Mouse (Mus musculus) adrenal gland, postnatal 36 days (tissue): ENCODE results near the gene Myocd. TPM values are rescaled to one million over a fixed set of nuclear protein-coding genes. Genes with fewer than 3 reads are reported as not detected.

Source experiments
- DNase-seq, 2 experiments: peaks; one replicate each; pipeline ENCODE4 v3.0.0; 2021; ENCODE audit warnings: mixed read lengths in 1 of 2
- long read RNA-seq, 2 experiments: library from polyadenylated mRNA; stranded (forward); transcript quantifications; one replicate each; pipeline ENCODE4 v2.0.0; 2021; ENCODE audit warnings: borderline sequencing depth in 2 of 2
- total RNA-seq, 2 experiments: library from RNA; stranded (reverse); gene quantifications; 2 replicates each; pipeline ENCODE4 v1.2.3; 2021

Gene Myocd
- under 1 TPM; 0.53 to 0.93 TPM for total RNA-seq
- long read RNA-seq, experiment 1, result 0 reads
- long read RNA-seq, experiment 2, result 0 reads

GRCm38 (mm10) chr11:65269851-65270473 is at the start of gene Myocd:
Myocd (minus strand) TSS chr11:65269989.
- DNase-seq, result peak; percentile 19 to 36

DNA sequence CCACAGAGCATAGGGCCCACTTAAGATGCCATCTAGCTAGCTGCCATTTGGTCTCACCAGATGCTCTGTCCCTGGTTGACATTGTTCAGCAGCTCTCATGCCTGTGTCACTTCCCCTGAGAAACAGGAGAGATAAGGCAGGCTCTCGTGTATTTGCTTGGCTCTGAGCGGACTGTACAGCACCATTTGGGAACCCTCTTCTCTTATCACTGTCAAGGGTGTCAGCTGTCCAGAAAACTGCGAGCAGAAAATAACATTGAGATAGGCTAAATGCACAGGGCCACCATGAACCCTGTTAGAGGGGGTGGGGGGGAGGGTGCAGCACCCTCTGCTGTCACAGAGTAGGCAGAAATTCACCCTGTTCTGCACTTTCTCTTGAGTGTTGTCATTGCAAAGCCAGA is 34.0 kb upstream of the Myocd start:
- DNase-seq, result no peak

DNA sequence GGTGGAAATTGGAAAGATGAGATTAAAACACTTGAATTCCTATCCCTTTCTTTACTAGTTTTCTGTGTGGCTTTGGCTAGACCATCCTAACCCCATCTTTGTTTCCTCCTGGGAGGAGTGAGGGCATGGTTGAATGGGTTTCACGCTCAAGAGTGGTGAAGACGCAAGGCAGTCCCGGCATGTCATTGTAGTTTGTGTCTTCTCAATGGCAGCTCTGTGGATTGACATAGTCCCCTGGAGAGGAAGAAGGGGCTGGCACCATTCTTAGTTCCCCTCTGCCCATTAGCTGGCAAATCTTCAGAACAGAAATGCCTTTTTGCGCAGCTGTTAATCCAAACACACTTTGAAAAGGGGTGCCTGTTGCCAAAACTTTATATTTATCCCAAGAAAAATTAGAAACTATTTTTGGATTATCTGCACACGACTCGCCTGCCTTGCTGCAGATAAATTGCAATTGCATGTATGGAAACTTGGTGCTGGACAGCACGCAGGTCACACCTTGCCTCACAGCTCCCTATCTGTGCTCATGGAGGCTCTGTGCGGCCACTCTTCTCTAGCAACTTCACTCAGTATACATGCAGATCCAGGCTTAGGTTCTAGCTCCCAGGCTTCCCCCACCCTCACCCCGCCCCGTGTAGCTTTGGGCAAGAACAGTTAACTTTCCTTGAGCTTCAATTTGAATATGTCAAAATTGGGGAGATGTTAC is 24.5 kb upstream of the Myocd start:
- DNase-seq, result no peak

GRCm38 (mm10) chr11:65292994-65293393 is 23.2 kb upstream of the Myocd start:
- DNase-seq, result no peak

DNA sequence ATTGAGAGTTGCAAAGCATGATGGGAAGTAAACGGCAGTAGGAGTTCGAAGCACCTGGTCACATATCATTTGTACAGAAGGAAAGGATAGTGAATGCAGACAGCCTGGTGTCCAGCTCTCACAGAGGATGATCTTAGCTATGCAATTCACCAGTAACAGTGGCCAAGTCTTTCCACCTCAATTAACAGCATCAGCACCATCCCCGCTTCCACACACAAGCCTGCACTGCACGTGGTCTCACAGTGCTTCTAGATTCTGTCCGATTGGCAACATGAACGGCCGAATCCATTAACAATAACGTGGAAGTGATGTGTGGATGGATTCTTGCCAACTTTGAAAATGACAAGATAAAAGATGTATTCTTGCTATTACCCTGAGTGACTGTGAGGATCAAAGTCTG is 17.9 kb upstream of the Myocd start:
- DNase-seq, result no peak

DNA sequence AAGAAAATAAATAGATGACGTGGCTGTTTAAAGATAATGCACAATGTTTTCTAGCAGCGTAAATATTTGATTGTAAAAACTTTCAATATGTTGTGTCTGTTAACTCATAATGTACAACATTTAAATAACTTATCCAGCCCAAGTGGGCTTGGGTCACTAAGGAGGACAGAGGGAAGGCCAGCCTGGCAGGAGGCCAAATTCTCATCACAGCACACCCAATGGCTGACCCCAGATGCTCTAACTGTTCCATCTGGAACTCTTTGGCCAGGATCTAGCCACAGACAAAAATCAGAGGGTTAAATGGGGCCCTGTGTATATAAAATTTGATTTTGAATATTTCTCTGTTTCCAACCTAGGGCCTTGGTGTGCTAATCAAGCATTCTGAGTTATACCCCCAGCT is 16.4 kb upstream of the Myocd start:
- DNase-seq, result no peak

DNA sequence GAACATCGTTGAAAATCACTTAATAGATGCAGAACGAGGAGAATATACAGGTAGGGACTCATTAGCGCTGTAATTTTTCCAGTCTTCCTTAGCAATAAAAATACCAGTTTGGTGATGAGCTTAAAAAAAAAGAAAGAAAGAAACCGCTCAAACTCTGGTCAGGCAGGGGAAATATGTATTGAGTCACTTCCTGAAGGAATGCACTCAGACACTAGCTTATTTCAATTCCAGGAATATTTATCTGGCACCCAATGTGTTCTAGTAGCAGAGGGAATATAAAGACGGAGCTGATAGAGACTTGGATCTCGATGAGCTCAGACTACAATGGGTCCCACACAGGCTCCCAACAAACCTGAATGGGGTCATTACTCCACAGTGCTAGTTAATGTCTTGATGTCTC is 5.7 kb upstream of the Myocd start:
- no peak for DNase-seq

- DNase-seq, result no peak
These were observed 1.2 kb upstream of the Myocd start for GRCm38 (mm10) chr11:65271000-65271399.

DNA sequence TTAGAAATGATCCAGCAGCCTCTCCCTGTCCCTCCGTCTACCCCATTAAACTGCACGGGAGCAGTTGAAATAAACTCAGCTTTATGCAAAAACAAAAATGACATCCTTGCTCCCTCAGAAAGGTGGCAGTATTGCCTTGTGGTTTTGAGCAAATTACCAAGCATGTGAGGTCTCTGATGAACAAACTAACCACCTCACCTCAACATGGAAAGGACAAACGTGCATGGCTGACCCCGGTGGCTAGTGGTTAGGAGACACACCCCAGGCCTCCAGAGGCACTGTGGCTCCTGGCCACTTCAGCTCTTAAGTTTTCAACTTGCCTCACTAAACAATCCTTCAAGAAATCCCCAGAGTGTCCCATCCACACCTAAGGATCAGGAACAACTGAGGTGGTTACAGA is 1.5 kb downstream of the Myocd start:
- DNase-seq, result peak in 1 of 2 experiments; percentile 20

DNA sequence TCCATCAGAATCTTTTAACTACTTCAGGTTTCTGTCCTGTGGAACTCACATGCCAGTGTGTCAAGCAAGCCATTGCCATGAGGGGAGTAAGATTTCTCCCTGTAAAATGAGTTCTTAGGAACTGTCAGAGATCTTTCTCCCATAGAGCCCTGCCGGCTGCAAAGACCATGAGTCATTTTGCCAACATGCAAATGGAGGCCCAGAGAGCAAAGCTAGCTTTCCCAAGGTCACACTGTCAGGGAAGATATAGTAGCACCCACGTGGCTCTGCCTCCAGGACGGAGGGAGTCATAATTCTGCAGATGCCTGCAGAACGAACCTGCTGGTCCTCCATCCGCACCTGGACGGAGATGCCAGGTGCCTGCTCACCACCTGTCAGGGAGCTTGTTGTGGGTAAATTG is 6.3 kb downstream of the Myocd start:
- peak; percentile 79 to 80 for DNase-seq

DNA sequence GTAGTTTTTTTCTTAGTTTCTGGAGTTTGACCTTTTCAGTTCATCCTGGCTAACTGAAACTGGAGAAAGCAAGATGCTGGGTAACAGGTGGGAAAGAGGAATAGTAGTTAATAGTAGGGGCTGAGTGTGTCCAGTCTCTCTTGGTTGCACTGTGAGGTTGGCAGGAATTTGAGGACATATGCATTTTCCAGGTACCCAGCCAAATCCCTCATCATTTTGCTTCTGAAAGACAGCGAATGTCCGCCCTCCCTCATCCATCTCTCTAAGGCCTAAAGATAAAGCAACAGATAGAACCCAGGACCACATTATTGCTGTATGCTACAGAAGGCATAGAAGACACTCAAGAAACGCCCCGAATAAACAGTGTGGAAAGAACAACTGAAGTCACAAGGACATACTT is 10.8 kb downstream of the Myocd start:
- no peak for DNase-seq

- no peak for DNase-seq
These were observed 13.6 kb downstream of the Myocd start for GRCm38 (mm10) chr11:65256143-65256542.

DNA sequence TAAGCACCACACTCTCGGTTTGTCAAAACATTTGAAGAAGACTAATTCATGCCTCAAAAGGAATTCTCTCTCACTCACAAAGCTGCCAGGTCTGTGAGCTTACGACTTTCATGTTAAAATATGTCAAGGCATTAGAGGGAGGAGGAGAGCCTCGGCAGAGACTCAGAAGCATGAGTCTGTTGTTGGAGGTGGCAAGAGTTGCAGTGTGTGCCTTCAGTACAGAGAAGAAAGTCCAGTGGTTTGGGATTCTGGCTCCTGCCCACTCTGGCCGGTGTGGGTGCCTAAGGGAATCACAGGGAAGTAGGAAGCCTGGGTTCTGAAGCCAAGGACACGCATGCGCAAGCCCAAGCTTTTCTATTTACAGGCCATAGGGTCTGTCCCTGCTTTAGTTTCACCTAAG is 14.2 kb downstream of the Myocd start:
- no peak for DNase-seq

DNA sequence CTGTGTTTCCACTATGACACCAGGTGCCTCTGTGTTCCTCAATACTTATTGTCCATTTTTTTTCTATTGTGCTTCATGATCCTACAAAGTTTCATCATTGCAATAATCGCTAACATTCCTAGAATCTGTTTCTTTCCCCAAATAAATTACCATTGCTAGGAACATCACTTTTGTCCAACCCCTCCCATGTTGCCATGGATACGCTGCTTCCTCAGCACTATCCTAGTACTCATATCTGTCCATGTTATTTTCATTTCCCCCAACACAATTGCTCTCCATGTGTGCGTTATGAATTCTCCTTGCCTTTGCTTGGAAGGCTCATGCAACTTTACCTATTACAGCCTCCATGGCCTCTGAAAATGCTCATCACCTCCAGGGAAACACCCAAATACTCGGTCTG is 19.4 kb downstream of the Myocd start:
- DNase-seq, result no peak

GRCm38 (mm10) chr11:65246301-65247054 is 23.3 kb downstream of the Myocd start:
- DNase-seq, result no peak

GRCm38 (mm10) chr11:65243593-65243992 is 26.2 kb downstream of the Myocd start:
- peak in 1 of 2 experiments; percentile 34 for DNase-seq

- DNase-seq, result no peak
These were observed 29.3 kb downstream of the Myocd start for GRCm38 (mm10) chr11:65240521-65240920.

GRCm38 (mm10) chr11:65237896-65238295 is 31.9 kb downstream of the Myocd start:
- DNase-seq, result no peak

GRCm38 (mm10) chr11:65236907-65237306 is 32.9 kb downstream of the Myocd start:
- no peak for DNase-seq

DNA sequence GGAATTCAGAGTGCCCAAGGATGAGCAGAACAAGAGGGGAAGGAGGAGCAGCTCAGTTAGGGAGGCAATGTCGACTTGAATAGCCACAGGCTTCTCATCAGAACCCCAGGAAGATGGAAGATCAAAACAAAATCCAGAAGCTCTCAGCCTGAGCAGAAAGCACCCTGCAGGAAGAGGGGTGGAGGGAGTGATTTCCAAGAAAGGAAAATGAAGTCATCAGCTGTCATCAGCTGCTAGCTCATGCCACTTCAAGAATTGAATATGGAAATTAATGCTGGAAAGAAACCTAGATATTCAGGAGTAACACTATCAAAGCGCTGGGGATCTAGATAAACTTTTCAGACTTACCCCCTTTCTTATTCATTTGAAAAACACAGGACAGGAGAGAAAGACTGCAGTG is 34.4 kb downstream of the Myocd start:
- no peak for DNase-seq

GRCm38 (mm10) chr11:65231771-65232170 is 38.0 kb downstream of the Myocd start:
- no peak for DNase-seq

DNA sequence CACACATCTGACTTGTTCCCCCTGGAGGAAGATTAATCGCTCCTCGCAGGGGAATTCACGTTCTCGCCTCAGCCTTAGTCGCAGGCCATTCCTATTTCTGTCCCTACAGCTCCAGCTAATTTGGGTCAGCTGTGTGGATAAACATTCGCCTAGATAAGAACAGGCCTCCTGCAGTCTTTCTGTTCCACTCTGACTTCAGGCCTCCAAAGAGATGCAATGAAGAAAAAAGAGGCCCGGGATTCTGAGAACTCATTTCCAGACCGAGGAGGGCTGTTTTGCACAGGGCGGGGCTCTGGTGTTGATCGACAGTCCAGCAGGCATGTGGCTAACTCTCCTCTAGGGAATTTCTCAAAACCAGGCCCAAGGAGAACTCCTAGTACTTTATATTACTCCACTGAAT is 43.0 kb downstream of the Myocd start:
- peak in 1 of 2 experiments; percentile 13 for DNase-seq

DNA sequence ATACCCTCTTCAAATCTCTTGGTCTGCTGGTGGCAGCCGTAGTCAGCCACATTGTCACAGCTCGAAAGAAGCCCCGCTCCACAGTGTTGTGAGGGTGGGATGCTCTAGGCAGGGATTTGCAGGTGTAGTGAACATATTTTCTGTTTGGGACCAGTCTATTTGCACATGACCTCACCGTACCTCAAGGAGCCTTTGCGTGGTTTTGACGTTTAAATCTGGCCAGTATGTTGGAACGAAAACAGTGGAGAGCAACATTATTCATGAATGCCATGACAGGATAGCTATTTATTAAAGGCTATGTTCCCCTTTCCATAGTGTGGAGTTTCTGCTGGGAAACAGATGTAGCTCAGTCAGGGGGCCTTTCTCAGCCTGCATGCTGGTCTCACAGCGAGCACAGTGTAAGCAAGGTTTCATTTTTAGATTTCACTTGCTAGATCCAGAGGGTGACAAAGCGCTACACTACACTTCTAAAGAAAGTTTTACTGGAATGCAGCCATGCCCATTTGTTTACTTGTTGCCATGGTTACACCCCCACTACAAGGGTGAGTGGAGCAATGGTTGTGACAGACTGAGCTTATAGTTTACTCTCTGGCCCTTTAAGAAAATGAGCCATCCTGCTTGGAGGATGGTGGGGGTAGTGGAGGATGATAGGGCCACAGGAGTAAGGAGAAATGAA is 54.7 kb downstream of the Myocd start:
- peak; percentile 22 to 33 for DNase-seq
